Comparison of ENCODE assay signal across 13 mouse cellular contexts in the genomic region with DNA sequence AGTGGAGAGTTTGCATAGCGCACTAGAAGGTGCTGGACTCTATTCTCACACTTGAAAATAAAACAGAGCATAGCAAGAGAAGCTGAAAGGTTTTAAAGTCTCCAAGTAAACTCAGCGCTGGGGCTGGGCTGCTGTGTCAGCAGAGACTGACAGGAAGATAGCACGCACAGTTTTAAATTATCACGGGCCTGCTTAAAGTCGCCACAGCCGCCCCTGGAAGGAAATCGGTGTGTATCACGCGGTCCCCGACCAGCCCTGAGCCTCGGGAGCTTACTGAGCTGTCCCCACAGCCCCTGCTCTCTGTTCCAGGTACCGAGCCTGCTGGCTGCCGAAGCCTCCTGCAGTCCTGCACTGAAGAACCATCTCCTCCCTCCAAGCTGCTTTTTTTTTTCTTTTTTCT. TPM values are rescaled to one million over a fixed set of nuclear protein-coding genes. Genes with fewer than 3 reads are reported as not detected.
A peak's percentile ranks its signal among the peaks of the same experiment; 100 is the strongest.
DNase-seq lines count a peak whose midpoint lies in the region; ATAC-seq and TF ChIP-seq lines count a peak whose summit lies in the region.
"Had no signal": no experiment of that assay in that cellular context is flagged by ENCODE, and none has a peak within 500 bp of the region (broad histone marks: within the 10 kb centered on the region; RNA-seq: fewer than 3 reads in every experiment).

No protein-coding gene starts in this region.

- no peaks in the 10 kb centered on the region for H3K9me3 ChIP-seq in liver, embryonic 16.5 days (replicated peaks; ENCODE audit: control insufficient read depth, low read length)
- H3K9me3 ChIP-seq in kidney, embryonic 14.5 days (ENCODE audit: control insufficient read depth, low read length): no peaks in the 10 kb centered on the region
- no peaks in the 10 kb centered on the region for H3K9me3 ChIP-seq in midbrain, postnatal 0 days (ENCODE audit: low read length)

- no peak for DNase-seq in layer of hippocampus, adult 2 months (ENCODE audit: low spot score in 2 of 2)
- no peak for DNase-seq in layer of hippocampus, adult 9-11 months
- DNase-seq in induced T-regulatory cell, adult 2 months (ENCODE audit: low read depth): peak; percentile 36
- no peak for DNase-seq in midbrain, postnatal 0 days (ENCODE audit: low spot score)
- DNase-seq: cerebellum, adult 18-20 months; kidney, postnatal 14 days; right cerebral cortex, postnatal 25 days had no signal

- 12% methylated on average over 13 of the region's 13 CpGs for WGBS in liver, embryonic 16.5 days (ENCODE audit: insufficient replicate concordance)
- WGBS in kidney, embryonic 14.5 days: 53% methylated on average over 13 of the region's 13 CpGs
- 48% methylated on average over 13 of the region's 13 CpGs for WGBS in midbrain, postnatal 0 days

- H3K27me3 ChIP-seq in liver, embryonic 16.5 days (ENCODE audit: control insufficient read depth, insufficient read depth, low read depth, low read length): no peaks in the 10 kb centered on the region
- no peaks in the 10 kb centered on the region for H3K27me3 ChIP-seq in kidney, embryonic 14.5 days (ENCODE audit: control insufficient read depth, insufficient read depth, low read length)
- H3K27me3 ChIP-seq in midbrain, postnatal 0 days (ENCODE audit: insufficient read depth, low read length): no peaks in the 10 kb centered on the region

- H3K4me2 ChIP-seq in liver, embryonic 16.5 days (ENCODE audit: low read depth, low read length): 0 out of 2 replicates have a peak overlapping the region, but pooled peaks have one; percentile 6
- H3K4me2 ChIP-seq in kidney, embryonic 14.5 days (replicated peaks; ENCODE audit: low read depth, low read length): no peak overlapping the region
- H3K4me2 ChIP-seq in midbrain, postnatal 0 days (ENCODE audit: low read depth, low read length, poor library complexity, severe bottlenecking): no peak overlapping the region

- no peak overlapping the region for H3K4me3 ChIP-seq in layer of hippocampus, adult 2 months
- no peak overlapping the region for H3K4me3 ChIP-seq in liver, embryonic 16.5 days (ENCODE audit: low read depth, low read length)
- no peak overlapping the region for H3K4me3 ChIP-seq in kidney, embryonic 14.5 days (ENCODE audit: low read length)
- no peak overlapping the region for H3K4me3 ChIP-seq in midbrain, postnatal 0 days (ENCODE audit: low read depth, low read length)

- no peak for TF ChIP-seq CTCF in layer of hippocampus, adult 2 months (conservative IDR thresholded peaks at IDR 0.05)
- no peak for TF ChIP-seq CTCF in midbrain, postnatal 0 days (IDR thresholded peaks at IDR 0.05)

- ATAC-seq in common myeloid progenitor, adult 5-6 weeks (replicated peaks; ENCODE audit: low read depth, poor library complexity, severe bottlenecking): peak; percentile 62
- ATAC-seq in liver, embryonic 16.5 days (ENCODE audit: low read depth): peak; percentile 57
- ATAC-seq in kidney, embryonic 14.5 days (ENCODE audit: low FRiP score, low TSS enrichment): no peak
- no peak for ATAC-seq in midbrain, postnatal 0 days (ENCODE audit: low FRiP score)
- ATAC-seq: forebrain, embryonic 14.5 days; hindbrain, embryonic 16.5 days; lung, postnatal 0 days had no signal

- H3K9ac ChIP-seq in liver, embryonic 16.5 days (ENCODE audit: low read depth, low read length): no peak overlapping the region
- H3K9ac ChIP-seq in kidney, embryonic 14.5 days (ENCODE audit: low read depth, low read length): no peak overlapping the region
- no peak overlapping the region for H3K9ac ChIP-seq in midbrain, postnatal 0 days (replicated peaks; ENCODE audit: low read length, poor library complexity, severe bottlenecking)

- H3K4me1 ChIP-seq in liver, embryonic 16.5 days (ENCODE audit: control insufficient read depth, low read depth, low read length): peaks cover 29% of the 10 kb centered on the region
- H3K4me1 ChIP-seq in kidney, embryonic 14.5 days (ENCODE audit: control insufficient read depth, insufficient read depth, low read length): peaks cover 19% of the 10 kb centered on the region; the same call in 1 of the 2 replicates
- H3K4me1 ChIP-seq in midbrain, postnatal 0 days (ENCODE audit: insufficient read depth, low read length): no peaks in the 10 kb centered on the region

- no peaks in the 10 kb centered on the region; the same call in 1 of the 2 replicates for H3K36me3 ChIP-seq in liver, embryonic 16.5 days (ENCODE audit: control insufficient read depth, insufficient read depth)
- no peaks in the 10 kb centered on the region for H3K36me3 ChIP-seq in kidney, embryonic 14.5 days (ENCODE audit: control insufficient read depth, insufficient read depth, low read length)
- no peaks in the 10 kb centered on the region for H3K36me3 ChIP-seq in midbrain, postnatal 0 days (ENCODE audit: insufficient read depth, low read length)

- 0 out of 2 replicates have a peak overlapping the region, but pooled peaks have one; percentile 1 for H3K27ac ChIP-seq in layer of hippocampus, adult 2 months
- H3K27ac ChIP-seq in liver, embryonic 16.5 days (ENCODE audit: low read length): no peak overlapping the region
- no peak overlapping the region for H3K27ac ChIP-seq in kidney, embryonic 14.5 days (ENCODE audit: low read depth, low read length)
- H3K27ac ChIP-seq in midbrain, postnatal 0 days (ENCODE audit: low read depth, low read length): no peak overlapping the region

RNA-seq across cellular contexts. Expression of gene Slc9a1, which starts 32.5 kb away (rescaled TPM):
- 10 to 100 TPM; 59.1 to 63.4 TPM for total RNA-seq in layer of hippocampus, adult 2 months (2021)
- 9.0 and 9.7 TPM in 2 replicates for total RNA-seq in common myeloid progenitor, adult 5-6 weeks (2017)
- 2.9 and 3.3 TPM in 2 replicates for polyA plus RNA-seq in liver, embryonic 16.5 days (2015; fragmentation: Nextera tagmentation; extraction: Ambion mirVana)
- 5.6 and 7.6 TPM in 2 replicates for polyA plus RNA-seq in kidney, embryonic 14.5 days (2014; fragmentation: Nextera tagmentation; extraction: Ambion mirVana)
- total RNA-seq in midbrain, postnatal 0 days (2014; rRNA removed): 29.5 and 34.9 TPM in 2 replicates
- polyA plus RNA-seq in midbrain, postnatal 0 days (2015; fragmentation: Nextera tagmentation; extraction: Ambion mirVana): 11.8 and 12.8 TPM in 2 replicates

RNA-seq across cellular contexts. Expression of gene Wdtc1, which starts 48.7 kb away (rescaled TPM):
- total RNA-seq in layer of hippocampus, adult 2 months (2021): 10 to 100 TPM; 78.8 to 82.5 TPM
- total RNA-seq in common myeloid progenitor, adult 5-6 weeks (2017): 9.3 and 12.6 TPM in 2 replicates
- polyA plus RNA-seq in liver, embryonic 16.5 days (2015; fragmentation: Nextera tagmentation; extraction: Ambion mirVana): 6.2 and 8.1 TPM in 2 replicates
- 10.0 and 16.0 TPM in 2 replicates for polyA plus RNA-seq in kidney, embryonic 14.5 days (2014; fragmentation: Nextera tagmentation; extraction: Ambion mirVana)
- total RNA-seq in midbrain, postnatal 0 days (2014; rRNA removed): 43.0 and 54.8 TPM in 2 replicates
- polyA plus RNA-seq in midbrain, postnatal 0 days (2015; fragmentation: Nextera tagmentation; extraction: Ambion mirVana): 14.4 and 15.6 TPM in 2 replicates

Comparison
In these comparisons a context has a peak if more than half of its experiments do, and no peak if none do; other contexts are left out.
1. ATAC-seq: peak in common myeloid progenitor, adult 5-6 weeks (single experiment) and liver, embryonic 16.5 days (single experiment); none in kidney, embryonic 14.5 days (single experiment) and midbrain, postnatal 0 days (single experiment).